Mouse (Mus musculus) kidney, embryonic 16.5 days (tissue): ENCODE data around the gene Adgrl2. TPM values are rescaled to one million over a fixed set of nuclear protein-coding genes. Genes with fewer than 3 reads are reported as not detected.

Source experiments
- ATAC-seq: fragments of 200-750 bp; cut with Nextera tagmentation; 2 replicates; pipeline ENCODE4 v1.8.0; 2017; ENCODE audit warnings: moderate TSS enrichment; ENCODE audit not compliant: low FRiP score, low TSS enrichment
- H3K27ac ChIP-seq: fragments of 300-500 bp; sonication (generic); 2 replicates; pipeline ENCODE4 v1.5.1; 2014; ENCODE audit warnings: low read length
- H3K27me3 ChIP-seq: fragments of 300-500 bp; sonication (generic); 2 replicates; pipeline ENCODE4 v1.6.1; 2014; ENCODE audit warnings: low read length, control low read depth, mixed read lengths; ENCODE audit not compliant: insufficient read depth
- H3K36me3 ChIP-seq: fragments of 300-500 bp; sonication (generic); 2 replicates; pipeline ENCODE4 v1.6.1; 2014; ENCODE audit warnings: low read length, control low read depth, mixed read lengths; ENCODE audit not compliant: insufficient read depth
- H3K4me1 ChIP-seq: fragments of 300-500 bp; sonication (generic); 2 replicates; pipeline ENCODE4 v1.6.1; 2014; ENCODE audit warnings: low read length, control low read depth, mixed read lengths; ENCODE audit not compliant: insufficient read depth
- H3K4me2 ChIP-seq: fragments of 300-500 bp; sonication (generic); replicated peaks from 2 replicates; pipeline ENCODE4 v1.6.1; 2014; ENCODE audit warnings: low read depth, low read length
- H3K4me3 ChIP-seq: fragments of 300-500 bp; sonication (generic); 2 replicates; pipeline ENCODE4 v1.5.1; 2014; ENCODE audit warnings: mild to moderate bottlenecking, low read length
- H3K9ac ChIP-seq: fragments of 300-500 bp; sonication (generic); replicated peaks from 2 replicates; pipeline ENCODE4 v1.6.1; 2014; ENCODE audit warnings: low read length
- H3K9me3 ChIP-seq: fragments of 300-500 bp; sonication (generic); 2 replicates; pipeline ENCODE4 v1.6.1; 2016; ENCODE audit warnings: low read length, control low read depth
- WGBS: fragments of 180-500 bp; shearing (Covaris S2); extraction: QIAGEN DNeasy Blood & Tissue Kit; methylation state at CpG from one replicate; pipeline ENCODE4 v1.1.7; 2014; 5-methylcytosine and 5-hydroxymethylcytosine counted together
- polyA plus RNA-seq: library from polyadenylated mRNA; unstranded; fragments of >200 nt; fragmentation: Nextera tagmentation; extraction: Ambion mirVana; gene quantifications from 2 replicates; pipeline ENCODE4 v1.2.1, GENCODE M21; 2015

The Adgrl2 gene
- polyA plus RNA-seq, 1 experiment from 2014 or later: 49.9 TPM

DNA sequence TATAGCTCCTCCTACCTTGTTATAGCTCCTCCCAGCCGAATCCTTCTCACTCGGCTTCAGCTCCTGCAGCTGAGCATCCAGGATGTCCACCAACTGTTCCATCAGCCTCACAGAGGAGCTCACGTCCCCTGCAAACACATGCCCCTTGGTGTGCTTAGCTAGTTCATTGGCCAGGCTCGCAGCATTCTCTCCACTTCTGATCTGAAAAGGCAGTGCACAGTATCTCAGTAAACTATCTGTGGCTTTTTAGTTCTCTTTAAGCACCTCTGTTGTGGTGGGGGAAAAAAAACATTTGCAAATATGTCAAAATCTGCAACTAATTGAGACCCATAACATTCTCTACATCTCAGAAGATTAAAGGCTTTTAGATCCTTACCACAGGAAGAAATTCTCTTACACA lies 139.5 kb downstream of the Adgrl2 start:
- WGBS: 94% methylated on average over 4 of the region's 4 CpGs
- ATAC-seq: no peak
- H3K4me3 ChIP-seq: no peak overlapping the region
- H3K9me3 ChIP-seq: no peaks in the 10 kb centered on the region
- no peaks in the 10 kb centered on the region for H3K27me3 ChIP-seq
- no peak overlapping the region for H3K9ac ChIP-seq
- H3K4me2 ChIP-seq: no peak overlapping the region
- H3K4me1 ChIP-seq: peaks cover 7% of the 10 kb centered on the region
- H3K27ac ChIP-seq: no peak overlapping the region
- peaks cover 54% of the 10 kb centered on the region for H3K36me3 ChIP-seq

DNA sequence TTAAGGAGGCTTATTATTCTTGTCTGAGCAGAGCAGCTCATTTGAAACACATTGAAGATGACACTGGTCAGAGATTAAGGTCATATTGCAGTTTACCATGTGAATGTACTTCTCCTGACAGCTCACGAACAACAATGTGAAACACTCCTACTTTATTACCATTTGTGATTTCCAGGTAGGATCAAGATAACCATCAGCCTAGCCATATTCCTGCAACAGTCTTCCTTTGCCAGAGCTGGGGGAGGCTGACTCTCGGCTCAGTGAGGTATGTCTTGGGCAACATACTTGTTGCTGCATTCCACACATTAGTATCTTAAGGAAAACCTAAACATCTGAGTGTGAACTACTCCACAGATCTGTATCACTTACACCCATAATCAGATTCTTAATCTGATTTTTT lies 142.0 kb downstream of the Adgrl2 start:
- 70% methylated on average over 2 of the region's 2 CpGs for WGBS
- Histone ChIP-seq H3K4me1 (no peaks in the 10 kb centered on the region; the same call in 1 of the 2 replicates), H3K4me2 (no peak overlapping the region), H3K4me3 (no peak overlapping the region), H3K9ac (no peak overlapping the region), H3K27me3 (no peaks in the 10 kb centered on the region), H3K36me3 (peaks cover 60% of the 10 kb centered on the region), H3K27ac (no peak overlapping the region), H3K9me3 (no peaks in the 10 kb centered on the region)
- ATAC-seq: no peak

- Histone ChIP-seq H3K27ac (no peak overlapping the region), H3K27me3 (no peaks in the 10 kb centered on the region), H3K4me2 (no peak overlapping the region), H3K9ac (no peak overlapping the region), H3K4me3 (no peak overlapping the region), H3K9me3 (no peaks in the 10 kb centered on the region), H3K36me3 (peaks cover 35% of the 10 kb centered on the region), H3K4me1 (no peaks in the 10 kb centered on the region)
- WGBS: 81% methylated on average over 6 of the region's 6 CpGs
- no peak for ATAC-seq
Measured at GRCm38 (mm10) chr3:148844182-148844581, 146.2 kb downstream of the Adgrl2 start.

- Histone ChIP-seq H3K27me3 (no peaks in the 10 kb centered on the region), H3K27ac (no peak overlapping the region), H3K4me2 (no peak overlapping the region), H3K9me3 (no peaks in the 10 kb centered on the region), H3K4me1 (no peaks in the 10 kb centered on the region), H3K9ac (no peak overlapping the region), H3K4me3 (no peak overlapping the region), H3K36me3 (peaks cover 32% of the 10 kb centered on the region)
- ATAC-seq: no peak
- 86% methylated on average over 7 of the region's 7 CpGs for WGBS
Measured at GRCm38 (mm10) chr3:148842533-148842932, 147.8 kb downstream of the Adgrl2 start.

- Histone ChIP-seq H3K9ac (no peak overlapping the region), H3K4me3 (no peak overlapping the region), H3K27me3 (no peaks in the 10 kb centered on the region), H3K4me1 (no peaks in the 10 kb centered on the region), H3K4me2 (no peak overlapping the region), H3K36me3 (peaks cover 46% of the 10 kb centered on the region), H3K27ac (no peak overlapping the region), H3K9me3 (no peaks in the 10 kb centered on the region)
- no peak for ATAC-seq
- WGBS: 95% methylated on average over 13 of the region's 13 CpGs
Measured at GRCm38 (mm10) chr3:148838835-148839296, 151.5 kb downstream of the Adgrl2 start.

DNA sequence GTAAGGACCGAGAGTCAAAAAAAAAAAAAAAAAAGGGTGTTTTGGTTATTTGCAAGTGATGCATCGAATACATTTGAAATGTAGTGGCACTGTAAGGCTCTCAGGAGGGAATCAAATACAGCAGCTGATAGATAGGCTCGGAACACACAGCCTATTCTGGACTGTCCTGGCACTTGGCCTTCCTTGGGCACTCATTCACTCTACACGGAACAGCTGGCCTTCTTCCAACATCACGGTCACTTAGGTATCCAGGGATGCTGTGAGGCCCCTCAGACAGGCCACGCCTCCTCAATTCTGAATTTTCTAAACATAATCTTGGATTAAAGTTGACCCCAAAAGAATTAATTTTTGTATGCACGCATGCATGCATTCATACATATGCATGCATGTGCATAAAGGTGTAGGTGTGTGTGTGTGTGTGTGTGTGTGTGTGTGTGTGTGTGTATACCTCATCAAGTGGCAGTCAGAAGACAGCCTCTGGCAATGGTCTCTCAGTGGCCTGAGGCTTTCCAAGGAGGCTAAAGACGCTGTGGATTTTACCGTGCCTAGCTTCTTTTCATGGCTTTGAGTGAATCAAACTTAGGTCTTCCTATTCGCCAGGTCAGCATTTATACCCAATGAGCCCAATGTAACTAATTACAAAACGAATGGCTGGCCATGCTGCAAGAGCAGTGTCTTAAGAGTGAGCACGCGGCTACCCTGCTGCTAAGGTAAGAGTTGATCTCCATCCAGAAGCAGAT lies 152.1 kb downstream of the Adgrl2 start:
- no peak overlapping the region for H3K4me2 ChIP-seq
- H3K27ac ChIP-seq: no peak overlapping the region
- H3K27me3 ChIP-seq: no peaks in the 10 kb centered on the region
- 88% methylated on average over 13 of the region's 13 CpGs for WGBS
- H3K9me3 ChIP-seq: no peaks in the 10 kb centered on the region
- H3K4me3 ChIP-seq: no peak overlapping the region
- no peak for ATAC-seq
- H3K4me1 ChIP-seq: no peaks in the 10 kb centered on the region
- no peak overlapping the region for H3K9ac ChIP-seq
- H3K36me3 ChIP-seq: peaks cover 49% of the 10 kb centered on the region

DNA sequence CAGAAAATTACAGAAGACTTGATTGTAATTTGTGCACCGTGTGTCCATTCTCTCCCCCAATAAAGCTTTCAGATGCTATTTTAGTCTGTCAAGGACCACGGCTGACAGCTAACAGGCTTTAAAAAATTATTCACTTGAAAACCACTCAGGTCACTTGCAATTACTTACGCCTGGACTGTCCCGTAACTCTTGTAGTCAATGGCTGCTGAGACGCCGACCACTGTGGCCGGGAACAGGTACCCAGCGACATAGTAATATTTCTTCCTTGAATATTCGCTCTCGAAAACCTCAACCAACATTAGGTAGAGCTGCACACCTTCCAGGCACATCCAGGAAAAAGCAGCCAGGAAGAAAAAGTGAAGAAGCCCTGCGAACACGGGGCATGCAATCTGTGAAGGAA lies 155.2 kb downstream of the Adgrl2 start:
- no peak overlapping the region for H3K4me2 ChIP-seq
- no peak for ATAC-seq
- no peaks in the 10 kb centered on the region for H3K4me1 ChIP-seq
- no peaks in the 10 kb centered on the region for H3K27me3 ChIP-seq
- no peak overlapping the region for H3K27ac ChIP-seq
- peaks cover 61% of the 10 kb centered on the region for H3K36me3 ChIP-seq
- H3K9ac ChIP-seq: no peak overlapping the region
- no peak overlapping the region for H3K4me3 ChIP-seq
- H3K9me3 ChIP-seq: no peaks in the 10 kb centered on the region
- WGBS: 85% methylated on average over 12 of the region's 12 CpGs

DNA sequence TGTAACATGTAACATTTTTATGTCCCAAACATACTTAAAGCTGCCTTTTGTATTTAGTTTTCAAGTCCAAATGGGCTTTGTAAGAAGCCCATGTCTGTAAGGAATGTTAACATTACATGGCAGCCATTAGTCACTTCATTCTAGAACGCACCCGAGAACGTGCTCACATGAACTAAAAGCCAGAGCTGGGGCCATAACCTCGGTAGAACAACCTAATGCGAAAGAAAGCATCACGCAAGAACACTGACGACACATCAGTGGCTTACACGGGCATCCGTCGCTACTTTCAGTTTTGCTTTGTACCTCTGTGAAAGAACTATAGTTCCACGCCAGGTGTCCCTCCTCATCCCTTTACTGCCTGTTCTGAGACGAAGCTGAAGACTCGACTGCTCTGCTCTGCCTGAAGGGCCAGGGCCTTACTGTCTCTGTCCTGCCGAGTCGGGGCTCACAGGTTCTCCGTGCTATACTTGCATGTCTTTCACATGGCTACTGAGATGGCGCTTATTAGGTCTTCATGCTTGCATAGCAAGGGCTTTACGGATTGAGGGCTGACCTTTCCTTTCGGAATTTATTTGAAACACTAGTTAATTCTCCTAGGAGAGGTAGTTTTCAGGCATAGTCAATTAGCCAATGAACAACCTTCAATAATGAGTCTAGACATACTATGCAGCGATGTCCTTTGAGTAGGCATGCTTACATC lies 157.1 kb downstream of the Adgrl2 start:
- Histone ChIP-seq H3K4me1 (no peaks in the 10 kb centered on the region), H3K9me3 (no peaks in the 10 kb centered on the region), H3K4me3 (no peak overlapping the region), H3K27me3 (no peaks in the 10 kb centered on the region), H3K4me2 (no peak overlapping the region), H3K36me3 (peaks cover 59% of the 10 kb centered on the region), H3K9ac (no peak overlapping the region), H3K27ac (no peak overlapping the region)
- ATAC-seq: no peak
- WGBS: 93% methylated on average over 20 of the region's 20 CpGs

- Histone ChIP-seq H3K9ac (no peak overlapping the region), H3K9me3 (no peaks in the 10 kb centered on the region), H3K4me2 (no peak overlapping the region), H3K27ac (no peak overlapping the region), H3K27me3 (no peaks in the 10 kb centered on the region), H3K4me1 (no peaks in the 10 kb centered on the region), H3K4me3 (no peak overlapping the region), H3K36me3 (peaks cover 51% of the 10 kb centered on the region)
- ATAC-seq: no peak
- 85% methylated on average over 4 of the region's 4 CpGs for WGBS
Measured at GRCm38 (mm10) chr3:148832001-148832400, 158.4 kb downstream of the Adgrl2 start.

DNA sequence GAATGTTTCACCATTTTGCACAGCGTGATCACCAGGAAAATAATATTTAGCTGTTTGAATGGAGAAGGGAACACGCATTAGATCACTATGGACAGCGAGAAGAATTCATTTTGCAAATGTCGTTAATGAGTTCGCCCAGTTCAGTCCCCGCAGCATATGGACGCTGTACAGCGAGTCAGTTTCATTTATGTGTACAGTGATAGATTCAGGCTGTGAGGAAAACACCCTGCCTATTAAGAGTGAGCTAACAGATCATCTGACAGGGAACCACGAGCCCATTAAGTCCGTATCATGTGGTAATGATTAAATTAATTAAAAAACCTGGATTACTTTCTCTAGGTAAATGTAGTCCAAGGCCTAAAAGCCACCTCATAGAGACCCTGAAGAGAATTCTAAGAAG lies 161.8 kb downstream of the Adgrl2 start:
- Histone ChIP-seq H3K9me3 (no peaks in the 10 kb centered on the region), H3K36me3 (peaks cover 50% of the 10 kb centered on the region)

More for the DNA sequence above, 161.8 kb downstream of the Adgrl2 start:
- no peaks in the 10 kb centered on the region for H3K4me1 ChIP-seq
- no peak overlapping the region for H3K4me2 ChIP-seq
- H3K9ac ChIP-seq: no peak overlapping the region
- no peak for ATAC-seq
- no peak overlapping the region for H3K27ac ChIP-seq
- WGBS: 86% methylated on average over 10 of the region's 10 CpGs
- no peak overlapping the region for H3K4me3 ChIP-seq
- no peaks in the 10 kb centered on the region for H3K27me3 ChIP-seq
